Mouse (Mus musculus) MEL (cell line): ENCODE measurements around the gene Brip1.
A peak's percentile ranks its signal among the peaks of the same experiment; 100 is the strongest.

ENCODE experiments used
- ETS1 ChIP-seq: IDR thresholded peaks from 2 replicates; pipeline ENCODE4 v1.6.1; 2012; ENCODE audit warnings: low read depth, mild to moderate bottlenecking, inconsistent platforms, low read length, improper control_type of control experiment, moderate library complexity
- GATA1 ChIP-seq: IDR thresholded peaks from 2 replicates; pipeline ENCODE4 v1.6.1; 2011; ENCODE audit warnings: low read depth, low read length, improper control_type of control experiment
- HCFC1 ChIP-seq: IDR thresholded peaks from 2 replicates; pipeline ENCODE4 v1.6.1; 2012; ENCODE audit warnings: low read depth, mild to moderate bottlenecking, inconsistent platforms, low read length, improper control_type of control experiment, moderate library complexity
- MAX ChIP-seq: IDR thresholded peaks from 2 replicates; pipeline ENCODE4 v1.6.1; 2011; ENCODE audit warnings: low read length, improper control_type of control experiment
- MAZ ChIP-seq: IDR thresholded peaks from 2 replicates; pipeline ENCODE4 v1.6.1; 2012; ENCODE audit warnings: low read depth, mild to moderate bottlenecking, inconsistent platforms, low read length, improper control_type of control experiment
- MEF2A ChIP-seq: IDR thresholded peaks from 2 replicates; pipeline ENCODE4 v1.6.1; 2014; ENCODE audit warnings: low read depth, mild to moderate bottlenecking, inconsistent platforms, low read length, improper control_type of control experiment; ENCODE audit not compliant: poor library complexity, insufficient replicate concordance, severe bottlenecking; ENCODE audit errors: extremely low read depth
- POLR2A ChIP-seq, 2 experiments: IDR thresholded peaks; 2 replicates each; pipeline ENCODE4 v1.6.1; 2011 to 2012; ENCODE audit warnings: low read length in 2 of 2, mild to moderate bottlenecking in 2 of 2, control low read depth in 1 of 2, improper control_type of control experiment in 1 of 2, low read depth in 1 of 2, moderate library complexity in 1 of 2; ENCODE audit not compliant: control insufficient read depth in 1 of 2, insufficient read depth in 1 of 2, poor library complexity in 1 of 2
- TCF12 ChIP-seq: IDR thresholded peaks from 2 replicates; pipeline ENCODE4 v1.6.1; 2014; ENCODE audit warnings: low read depth, mild to moderate bottlenecking, inconsistent platforms, low read length, improper control_type of control experiment, moderate library complexity
- ZNF384 ChIP-seq: IDR thresholded peaks from 2 replicates; pipeline ENCODE4 v1.6.1; 2012; ENCODE audit warnings: low read depth, mild to moderate bottlenecking, inconsistent platforms, low read length, improper control_type of control experiment

DNA sequence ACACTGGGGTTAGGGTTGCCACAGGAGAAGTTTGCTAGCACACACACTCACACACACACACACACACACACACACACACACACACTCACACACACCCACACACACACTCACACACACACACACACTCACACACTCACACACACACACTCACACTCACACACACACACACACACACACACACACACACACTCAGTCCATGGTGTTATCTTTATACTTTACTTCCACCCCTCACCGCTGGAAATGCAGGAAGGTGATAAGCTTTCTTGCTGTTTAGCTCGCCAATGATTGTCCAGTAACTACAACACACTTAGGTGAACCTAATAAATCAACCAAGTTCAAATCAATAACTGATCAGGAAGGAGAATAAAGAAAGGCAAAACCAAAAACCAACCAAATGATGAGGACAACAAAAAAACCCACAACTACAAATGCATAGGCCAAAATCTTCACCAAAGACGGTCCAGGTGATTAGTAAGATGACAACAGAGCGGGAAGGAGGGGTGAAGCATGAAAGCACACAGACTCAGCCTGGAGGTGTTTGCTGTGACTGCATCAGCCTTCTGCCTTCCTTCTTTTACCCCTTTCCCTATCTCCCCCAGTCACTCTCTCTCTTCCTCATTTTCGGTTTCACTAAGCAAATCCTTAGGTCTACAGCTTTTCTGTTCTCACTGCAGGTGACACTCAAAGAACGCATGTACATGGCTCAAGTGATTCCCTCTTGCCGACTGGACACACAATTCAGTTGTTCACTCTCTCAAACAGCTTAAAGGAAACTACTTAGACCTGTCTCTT, 83.7 kb downstream of the Brip1 start:
- TF ChIP-seq MAX (no peak; the same call in 1 of the 2 replicates), HCFC1 (0 out of 2 replicates have a peak, but pooled peaks have one; percentile 39), MAZ (0 out of 2 replicates have a peak, but pooled peaks have one; percentile 35), ZNF384 (no peak), ETS1 (peak; percentile 43), POLR2A (IDR thresholded peaks at IDR 0.05; ENCODE audit: control insufficient read depth in 1 of 2, insufficient read depth in 1 of 2, low read depth in 1 of 2, low read length in 2 of 2, poor library complexity in 1 of 2) (0 out of 4 replicates have a peak, but pooled peaks of 1 of the 2 experiments have one; percentile 19), TCF12 (peak; percentile 92), GATA1 (peak; percentile 70), MEF2A (no peak)
